Mouse (Mus musculus) liver, embryonic 11.5 days (tissue): Measurements from ENCODE around the gene Psmg4. TPM values are rescaled to one million over a fixed set of nuclear protein-coding genes. Genes with fewer than 3 reads are reported as not detected.

Source experiments
- ATAC-seq: fragments of 200-750 bp; cut with Nextera tagmentation; replicated peaks from 2 replicates; pipeline ENCODE4 v1.8.0; 2017; ENCODE audit warnings: moderate number of reproducible peaks, mild to moderate bottlenecking, moderate TSS enrichment, moderate library complexity; ENCODE audit not compliant: low FRiP score
- DNase-seq: peaks from one replicate; pipeline ENCODE4 v3.0.0-alpha.2; 2017; ENCODE audit warnings: low spot score
- H3K27ac ChIP-seq: fragments of 300-500 bp; sonication (generic); 2 replicates; pipeline ENCODE4 v1.5.1; 2014; ENCODE audit warnings: mild to moderate bottlenecking, low read depth, low read length, control low read depth
- H3K27me3 ChIP-seq: fragments of 300-500 bp; sonication (generic); replicated peaks from 2 replicates; pipeline ENCODE4 v1.6.1; 2014; ENCODE audit warnings: low read length, mixed read lengths; ENCODE audit not compliant: control insufficient read depth, insufficient read depth
- H3K36me3 ChIP-seq: fragments of 300-500 bp; sonication (generic); 2 replicates; pipeline ENCODE4 v1.6.1; 2014; ENCODE audit warnings: mild to moderate bottlenecking, low read length, moderate library complexity, mixed read lengths; ENCODE audit not compliant: control insufficient read depth, insufficient read depth
- H3K4me1 ChIP-seq: fragments of 300-500 bp; sonication (generic); replicated peaks from 2 replicates; pipeline ENCODE4 v1.6.1; 2014; ENCODE audit warnings: low read length, mixed read lengths; ENCODE audit not compliant: control insufficient read depth, insufficient read depth
- H3K4me2 ChIP-seq: fragments of 300-500 bp; sonication (generic); 2 replicates; pipeline ENCODE4 v1.6.1; 2014; ENCODE audit warnings: mild to moderate bottlenecking, control low read depth, moderate library complexity
- H3K4me3 ChIP-seq: fragments of 300-500 bp; sonication (generic); 2 replicates; pipeline ENCODE4 v1.5.1; 2014; ENCODE audit warnings: low read depth, low read length, control low read depth
- H3K9ac ChIP-seq: fragments of 300-500 bp; sonication (generic); 2 replicates; pipeline ENCODE4 v1.6.1; 2014; ENCODE audit warnings: low read depth, low read length, control low read depth
- H3K9me3 ChIP-seq: fragments of 300-500 bp; sonication (generic); 2 replicates; pipeline ENCODE4 v1.6.1; 2016; ENCODE audit warnings: low read length, inconsistent platforms, mixed read lengths; ENCODE audit not compliant: control insufficient read depth
- WGBS: fragments of 180-500 bp; shearing (Covaris S2); extraction: QIAGEN DNeasy Blood & Tissue Kit; methylation state at CpG from one replicate; pipeline ENCODE4 v1.1.7; 2014; 5-methylcytosine and 5-hydroxymethylcytosine counted together
- polyA plus RNA-seq: library from polyadenylated mRNA; unstranded; fragments of >200 nt; fragmentation: Nextera tagmentation; extraction: Ambion mirVana; gene quantifications from 2 replicates; pipeline ENCODE4 v1.2.1, GENCODE M21; 2014

Psmg4 gene
- polyA plus RNA-seq, 1 experiment from 2014 or later, result 91.4 TPM

- no peak for DNase-seq
- no peak overlapping the region for H3K9ac ChIP-seq
- no peak for ATAC-seq
- peaks cover 13% of the 10 kb centered on the region for H3K36me3 ChIP-seq
- no peaks in the 10 kb centered on the region for H3K9me3 ChIP-seq
- no peak overlapping the region for H3K4me3 ChIP-seq
- no peaks in the 10 kb centered on the region for H3K27me3 ChIP-seq
- H3K4me1 ChIP-seq, result peaks cover 3% of the 10 kb centered on the region; the same call in 1 of the 2 replicates
- no peak overlapping the region for H3K4me2 ChIP-seq
- no peak overlapping the region for H3K27ac ChIP-seq
- WGBS, result 73% methylated on average over 8 of the region's 8 CpGs
Observed at GRCm38 (mm10) chr13:34193384-34193783, 30.6 kb downstream of the Psmg4 start.

- no peak overlapping the region for H3K9ac ChIP-seq
- 89% methylated on average over 1 of the region's 1 CpGs for WGBS
- no peak for DNase-seq
- no peak for ATAC-seq
- peaks cover 3% of the 10 kb centered on the region; the same call in 1 of the 2 replicates for H3K4me1 ChIP-seq
- H3K4me3 ChIP-seq, result no peak overlapping the region
- H3K27ac ChIP-seq, result no peak overlapping the region
- H3K36me3 ChIP-seq, result peaks cover 13% of the 10 kb centered on the region
- no peak overlapping the region for H3K4me2 ChIP-seq
- H3K27me3 ChIP-seq, result no peaks in the 10 kb centered on the region
- H3K9me3 ChIP-seq, result no peaks in the 10 kb centered on the region
Observed at GRCm38 (mm10) chr13:34195676-34196075, 32.9 kb downstream of the Psmg4 start.

DNA sequence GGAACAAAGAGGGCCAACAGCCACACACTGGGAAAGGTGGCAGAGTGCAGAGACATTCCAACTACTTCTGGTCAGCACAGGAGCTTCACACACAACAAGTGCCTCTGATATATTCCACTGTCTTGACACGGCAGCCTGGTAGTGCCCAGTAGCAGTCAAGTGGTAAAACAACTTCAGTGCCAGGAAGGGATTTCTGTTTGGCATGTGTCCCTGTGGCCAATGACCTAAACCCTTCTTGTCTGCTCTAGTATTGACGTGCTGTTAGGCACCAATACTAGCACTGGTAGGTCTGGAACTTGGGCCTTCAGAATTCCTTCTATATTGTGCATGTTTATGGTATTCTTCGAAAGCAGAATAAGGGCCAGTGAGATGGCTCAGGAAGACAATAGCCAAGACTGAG is 42.5 kb downstream of the Psmg4 start:
- H3K4me2 ChIP-seq, result no peak overlapping the region
- H3K36me3 ChIP-seq, result no peaks in the 10 kb centered on the region; the same call in 1 of the 2 replicates
- no peaks in the 10 kb centered on the region for H3K27me3 ChIP-seq
- ATAC-seq (no peak), DNase-seq (no peak)
- H3K9ac ChIP-seq, result no peak overlapping the region
- H3K27ac ChIP-seq, result no peak overlapping the region
- WGBS, result 96% methylated on average over 3 of the region's 3 CpGs
- no peak overlapping the region for H3K4me3 ChIP-seq
- H3K4me1 ChIP-seq, result no peaks in the 10 kb centered on the region
- H3K9me3 ChIP-seq, result no peaks in the 10 kb centered on the region

DNA sequence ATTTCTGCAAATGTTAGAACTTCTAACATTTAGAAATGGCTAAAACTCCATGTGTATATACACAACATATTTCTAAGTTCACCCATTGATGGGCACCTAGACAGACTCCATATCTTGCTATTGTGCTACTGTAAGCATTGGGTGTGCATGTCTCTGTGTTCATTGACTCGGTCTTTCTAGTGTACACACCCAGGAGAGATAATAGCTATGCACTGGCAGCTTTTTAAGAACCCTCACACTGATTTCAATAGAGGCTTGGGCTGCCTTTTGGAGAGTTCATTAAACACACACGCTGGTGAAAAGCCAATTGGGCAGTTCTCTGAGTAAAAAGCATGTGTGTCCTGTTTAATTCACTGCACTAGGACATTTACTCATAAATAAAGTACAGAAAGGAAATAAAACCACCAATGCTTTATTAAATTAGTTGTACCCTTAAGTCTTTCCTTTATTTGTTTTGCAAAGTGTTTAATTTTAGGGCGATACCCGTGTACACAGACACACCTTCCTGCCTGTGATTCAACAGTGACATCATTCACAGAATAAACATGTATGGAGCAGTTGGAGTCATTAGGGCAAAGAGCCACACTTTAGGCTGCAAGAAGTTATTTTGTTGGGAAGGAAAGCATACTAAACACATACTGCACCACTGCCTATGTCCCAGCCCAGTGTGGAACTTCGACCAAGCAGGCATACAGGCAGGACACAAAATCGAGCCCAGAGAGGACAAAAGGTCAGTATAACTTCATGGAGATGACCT is 45.1 kb downstream of the Psmg4 start:
- ATAC-seq, result no peak
- no peak for DNase-seq

GRCm38 (mm10) chr13:34211261-34211775 is 48.6 kb downstream of the Psmg4 start:
- Histone ChIP-seq H3K36me3 (peaks cover 3% of the 10 kb centered on the region), H3K4me3 (no peak overlapping the region), H3K9ac (no peak overlapping the region), H3K9me3 (no peaks in the 10 kb centered on the region), H3K4me2 (no peak overlapping the region), H3K27me3 (no peaks in the 10 kb centered on the region), H3K27ac (no peak overlapping the region), H3K4me1 (no peaks in the 10 kb centered on the region)
- WGBS, result 78% methylated on average over 4 of the region's 4 CpGs
- DNase-seq (no peak), ATAC-seq (no peak)

More for the DNA sequence above, 45.1 kb downstream of the Psmg4 start:
- H3K27ac ChIP-seq, result no peak overlapping the region
- H3K27me3 ChIP-seq, result no peaks in the 10 kb centered on the region
- no peaks in the 10 kb centered on the region for H3K9me3 ChIP-seq
- H3K9ac ChIP-seq, result no peak overlapping the region
- no peak overlapping the region for H3K4me2 ChIP-seq
- no peak overlapping the region for H3K4me3 ChIP-seq
- peaks cover under 1% of the 10 kb centered on the region for H3K36me3 ChIP-seq
- no peaks in the 10 kb centered on the region for H3K4me1 ChIP-seq
- WGBS, result 83% methylated on average over 6 of the region's 6 CpGs

DNA sequence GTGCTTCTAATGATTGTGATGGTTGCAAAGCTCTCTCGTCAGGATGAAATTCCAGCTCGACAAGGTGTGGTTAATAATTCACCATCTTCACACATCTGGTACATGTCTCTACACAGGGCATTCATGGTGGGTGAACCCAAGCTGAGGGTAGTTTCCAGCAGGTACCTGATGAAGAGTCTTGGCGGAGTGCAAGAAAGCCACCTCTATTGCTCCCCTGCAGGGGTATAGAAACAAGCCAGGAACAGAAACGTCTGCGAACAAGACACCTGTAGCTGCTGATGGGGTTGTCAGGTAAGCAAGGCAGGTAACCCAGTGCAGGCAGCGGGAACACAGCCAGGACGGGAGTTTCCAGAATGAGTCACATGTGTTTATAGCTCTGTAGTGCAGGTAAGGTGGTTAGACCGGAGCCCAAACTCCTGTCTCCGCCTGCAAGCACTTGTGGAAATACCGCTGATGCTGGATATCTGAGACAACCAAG is 50.0 kb downstream of the Psmg4 start:
- DNase-seq (no peak), ATAC-seq (no peak)
- WGBS, result 71% methylated on average over 10 of the region's 10 CpGs
- Histone ChIP-seq H3K27me3 (no peaks in the 10 kb centered on the region), H3K4me1 (no peaks in the 10 kb centered on the region), H3K27ac (no peak overlapping the region), H3K9me3 (no peaks in the 10 kb centered on the region), H3K4me3 (no peak overlapping the region), H3K4me2 (no peak overlapping the region), H3K36me3 (peaks cover 8% of the 10 kb centered on the region), H3K9ac (no peak overlapping the region)

- Histone ChIP-seq H3K9me3 (no peaks in the 10 kb centered on the region), H3K36me3 (peaks cover 8% of the 10 kb centered on the region), H3K4me2 (no peak overlapping the region), H3K27me3 (no peaks in the 10 kb centered on the region), H3K27ac (no peak overlapping the region), H3K9ac (no peak overlapping the region), H3K4me1 (no peaks in the 10 kb centered on the region), H3K4me3 (no peak overlapping the region)
- DNase-seq, result no peak
- 85% methylated on average over 3 of the region's 3 CpGs for whole genome bisulfite sequencing
- ATAC-seq, result no peak
Observed at GRCm38 (mm10) chr13:34214855-34215254, 52.1 kb downstream of the Psmg4 start.

GRCm38 (mm10) chr13:34218776-34219175 is 56.0 kb downstream of the Psmg4 start:
- 88% methylated on average over 3 of the region's 3 CpGs for WGBS
- H3K4me3 ChIP-seq, result no peak overlapping the region
- no peak for ATAC-seq
- no peaks in the 10 kb centered on the region for H3K9me3 ChIP-seq
- H3K4me1 ChIP-seq, result no peaks in the 10 kb centered on the region
- no peak for DNase-seq
- no peaks in the 10 kb centered on the region for H3K27me3 ChIP-seq
- no peak overlapping the region for H3K4me2 ChIP-seq
- no peak overlapping the region for H3K27ac ChIP-seq
- H3K36me3 ChIP-seq, result peaks cover 8% of the 10 kb centered on the region; the same call in 1 of the 2 replicates
- no peak overlapping the region for H3K9ac ChIP-seq

GRCm38 (mm10) chr13:34219728-34220127 is 57.0 kb downstream of the Psmg4 start:
- Histone ChIP-seq H3K27me3 (no peaks in the 10 kb centered on the region), H3K4me3 (no peak overlapping the region), H3K27ac (no peak overlapping the region), H3K9ac (no peak overlapping the region), H3K9me3 (no peaks in the 10 kb centered on the region), H3K4me1 (no peaks in the 10 kb centered on the region), H3K4me2 (no peak overlapping the region), H3K36me3 (peaks cover 8% of the 10 kb centered on the region; the same call in 1 of the 2 replicates)
- WGBS, result 56% methylated on average over 3 of the region's 3 CpGs
- no peak for ATAC-seq
- no peak for DNase-seq
